Mouse (Mus musculus) MEL (cell line): ENCODE data around the gene Gatb.

Experiments used
- BHLHE40 ChIP-seq: IDR thresholded peaks from 2 replicates; pipeline ENCODE4 v1.6.1; 2012; ENCODE audit warnings: low read depth, mild to moderate bottlenecking, inconsistent platforms, low read length, improper control_type of control experiment, borderline replicate concordance
- CTCF ChIP-seq, 3 experiments: IDR thresholded peaks in 2 of 3; conservative IDR thresholded peaks in 1 of 3; 2 replicates each; pipeline ENCODE4 v1.5.1; 2011 to 2012; ENCODE audit warnings: low read length in 3 of 3, low read depth in 2 of 3, mild to moderate bottlenecking in 2 of 3, improper control_type of control experiment in 1 of 3, inconsistent platforms in 1 of 3, mixed read lengths in 1 of 3, moderate library complexity in 1 of 3; ENCODE audit not compliant: control insufficient read depth in 1 of 3, insufficient read depth in 1 of 3, poor library complexity in 1 of 3, severe bottlenecking in 1 of 3
- E2F4 ChIP-seq: IDR thresholded peaks from 2 replicates; pipeline ENCODE4 v1.6.1; 2011; ENCODE audit warnings: low read depth, low read length, improper control_type of control experiment, borderline replicate concordance
- MAFK ChIP-seq: IDR thresholded peaks from 2 replicates; pipeline ENCODE4 v1.6.1; 2011; ENCODE audit warnings: low read depth, mild to moderate bottlenecking, low read length, improper control_type of control experiment, borderline replicate concordance
- MAX ChIP-seq: IDR thresholded peaks from 2 replicates; pipeline ENCODE4 v1.6.1; 2011; ENCODE audit warnings: low read length, improper control_type of control experiment
- POLR2A ChIP-seq, 2 experiments: IDR thresholded peaks; 2 replicates each; pipeline ENCODE4 v1.6.1; 2011 to 2012; ENCODE audit warnings: low read length in 2 of 2, mild to moderate bottlenecking in 2 of 2, control low read depth in 1 of 2, improper control_type of control experiment in 1 of 2, low read depth in 1 of 2, moderate library complexity in 1 of 2; ENCODE audit not compliant: control insufficient read depth in 1 of 2, insufficient read depth in 1 of 2, poor library complexity in 1 of 2
- RCOR1 ChIP-seq: IDR thresholded peaks from 2 replicates; pipeline ENCODE4 v1.6.1; 2012; ENCODE audit warnings: low read depth, mild to moderate bottlenecking, inconsistent platforms, low read length, improper control_type of control experiment
- SIN3A ChIP-seq: IDR thresholded peaks from 2 replicates; pipeline ENCODE4 v1.6.1; 2012; ENCODE audit warnings: low read length, improper control_type of control experiment, inconsistent platforms
- TAL1 ChIP-seq: IDR thresholded peaks from 2 replicates; pipeline ENCODE4 v1.6.1; 2012; ENCODE audit warnings: mild to moderate bottlenecking, inconsistent platforms, low read length, moderate library complexity, mixed read lengths
- ZMIZ1 ChIP-seq: IDR thresholded peaks from 2 replicates; pipeline ENCODE4 v1.6.1; 2012; ENCODE audit warnings: low read depth, mild to moderate bottlenecking, inconsistent platforms, low read length, improper control_type of control experiment, moderate library complexity

- TF ChIP-seq CTCF (IDR thresholded peaks at IDR 0.05 in 2 of 3, conservative IDR thresholded peaks at IDR 0.05 in 1 of 3; ENCODE audit: control insufficient read depth in 1 of 3, insufficient read depth in 1 of 3, low read depth in 2 of 3, low read length in 3 of 3, poor library complexity in 1 of 3, severe bottlenecking in 1 of 3) (no peak), MAX (no peak), BHLHE40 (no peak), E2F4 (no peak), POLR2A (IDR thresholded peaks at IDR 0.05; ENCODE audit: control insufficient read depth in 1 of 2, insufficient read depth in 1 of 2, low read depth in 1 of 2, low read length in 2 of 2, poor library complexity in 1 of 2) (no peak), SIN3A (no peak), RCOR1 (no peak), MAFK (no peak), TAL1 (no peak), ZMIZ1 (no peak)
Measured at GRCm38 (mm10) chr3:85645517-85646004, 71.6 kb downstream of the Gatb start.
